Comparison of ENCODE assay signal across 12 mouse cellular contexts in the genomic region with DNA sequence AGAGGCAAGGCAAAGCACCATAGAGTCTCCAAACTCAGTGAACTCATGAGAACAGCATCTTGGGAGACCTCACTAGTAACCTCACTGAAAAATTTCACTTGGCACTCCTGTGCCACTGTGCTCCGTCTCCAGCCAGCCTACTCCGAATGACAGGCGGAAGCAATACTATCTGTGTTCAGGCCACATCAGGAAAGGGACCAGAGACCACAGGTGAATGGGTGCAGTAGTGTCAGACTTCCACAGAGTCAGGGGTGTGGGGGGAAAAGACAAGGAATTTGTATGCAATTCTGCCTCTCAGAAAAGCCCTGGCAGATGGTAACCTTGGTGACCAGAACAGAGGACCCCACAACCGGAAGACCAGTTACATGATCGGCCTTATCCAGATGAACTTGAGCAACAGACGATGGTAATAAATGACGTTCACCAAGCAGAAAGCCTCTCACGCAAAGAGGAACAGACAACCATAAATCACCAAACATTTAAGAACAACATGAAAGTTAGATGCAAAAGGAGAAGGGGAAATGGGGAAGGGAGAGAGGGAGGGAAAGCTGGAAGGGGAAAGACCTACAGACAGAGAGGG.
"Had no signal": no experiment of that assay in that cellular context is flagged by ENCODE, and none has a peak within 500 bp of the region (broad histone marks: within the 10 kb centered on the region; RNA-seq: fewer than 3 reads in every experiment).

No protein-coding gene starts in this region.

- ATAC-seq: midbrain, embryonic 16.5 days had no signal

- DNase-seq: lung, adult 18-20 months; lung, embryonic 14.5 days; lung, postnatal 10 days; lung, postnatal 4 days; midbrain, embryonic 14.5 days; retina, postnatal 1 day; right cerebral cortex, postnatal 14 days; spleen, adult 18-20 months; thymus, adult 18-20 months; thymus, postnatal 25 days; thymus, postnatal 4 days had no signal
